Mouse (Mus musculus) CH12.LX (cell line): Measurements from ENCODE around the gene Ldb3. TPM values are rescaled to one million over a fixed set of nuclear protein-coding genes. Genes with fewer than 3 reads are reported as not detected.

ENCODE experiments used
- DNase-seq: peaks from one replicate; pipeline ENCODE4 v3.0.0-alpha.2; 2013; ENCODE audit errors: extremely low read depth
- H3K27ac ChIP-seq: 2 replicates; pipeline ENCODE4 v1.5.1; 2012; ENCODE audit warnings: low read depth, mild to moderate bottlenecking, control low read depth, moderate library complexity; ENCODE audit not compliant: insufficient read depth
- H3K27me3 ChIP-seq: replicated peaks from 2 replicates; pipeline ENCODE3; 2012; ENCODE audit warnings: inconsistent platforms
- H3K36me3 ChIP-seq, 2 experiments: replicated peaks in 1 of 2; 2 replicates each; pipeline versions ENCODE3 to v1.6.1; 2012; ENCODE audit warnings: inconsistent platforms in 1 of 2, low read length in 1 of 2, mild to moderate bottlenecking in 1 of 2, mixed read lengths in 1 of 2, moderate library complexity in 1 of 2; ENCODE audit not compliant: control insufficient read depth in 1 of 2, insufficient read depth in 1 of 2
- H3K4me1 ChIP-seq, 2 experiments: 2 replicates each; pipeline ENCODE4 v1.6.1; 2012; ENCODE audit warnings: inconsistent platforms in 1 of 2, moderate library complexity in 1 of 2; ENCODE audit not compliant: insufficient read depth in 2 of 2, control insufficient read depth in 1 of 2
- H3K4me2 ChIP-seq: 2 replicates; pipeline ENCODE4 v1.6.1; 2012; ENCODE audit warnings: low read depth, mild to moderate bottlenecking, control low read depth; ENCODE audit not compliant: poor library complexity, insufficient read depth, severe bottlenecking
- H3K4me3 ChIP-seq, 3 experiments: fragments of 150-350 bp in 1 of 3; sonication (generic) in 1 of 3; replicated peaks in 1 of 3; 2 replicates each; pipeline versions ENCODE3 to v1.5.1; 2011 to 2012; ENCODE audit warnings: low read depth in 2 of 3, low read length in 2 of 3, mild to moderate bottlenecking in 2 of 3, moderate library complexity in 2 of 3, control low read depth in 1 of 3, improper control_type of control experiment in 1 of 3, inconsistent platforms in 1 of 3, mixed read lengths in 1 of 3; ENCODE audit not compliant: poor library complexity in 1 of 3
- H3K79me2 ChIP-seq: replicated peaks from 2 replicates; pipeline ENCODE4 v1.6.1; 2012; ENCODE audit warnings: mild to moderate bottlenecking, moderate library complexity; ENCODE audit not compliant: control insufficient read depth, poor library complexity, insufficient read depth, severe bottlenecking; ENCODE audit errors: extremely low read depth
- H3K9ac ChIP-seq: 2 replicates; pipeline ENCODE4 v1.6.1; 2012; ENCODE audit warnings: low read depth, mild to moderate bottlenecking, control low read depth, moderate library complexity; ENCODE audit not compliant: insufficient read depth
- H3K9me3 ChIP-seq: replicated peaks from 2 replicates; pipeline ENCODE3; 2012; ENCODE audit warnings: low read length, inconsistent platforms, mixed read lengths
- BHLHE40 ChIP-seq: IDR thresholded peaks from 2 replicates; pipeline ENCODE4 v1.6.1; 2011; ENCODE audit warnings: mild to moderate bottlenecking, low read depth, low read length, improper control_type of control experiment
- CHD1 ChIP-seq: IDR thresholded peaks from 2 replicates; pipeline ENCODE4 v1.6.1; 2012; ENCODE audit warnings: low read depth, low read length, improper control_type of control experiment, inconsistent platforms
- CHD2 ChIP-seq: IDR thresholded peaks from 2 replicates; pipeline ENCODE4 v1.6.1; 2011; ENCODE audit warnings: low read length, improper control_type of control experiment
- CTCF ChIP-seq, 2 experiments: IDR thresholded peaks in 1 of 2; conservative IDR thresholded peaks in 1 of 2; 2 replicates each; pipeline ENCODE4 v1.5.1; 2011 to 2012; ENCODE audit warnings: low read depth in 2 of 2, low read length in 2 of 2, improper control_type of control experiment in 1 of 2, inconsistent platforms in 1 of 2, mild to moderate bottlenecking in 1 of 2, moderate library complexity in 1 of 2
- E2F4 ChIP-seq: IDR thresholded peaks from 2 replicates; pipeline ENCODE4 v1.6.1; 2011; ENCODE audit warnings: low read depth, low read length, improper control_type of control experiment; ENCODE audit not compliant: insufficient replicate concordance
- ELF1 ChIP-seq: IDR thresholded peaks from 2 replicates; pipeline ENCODE4 v1.6.1; 2014; ENCODE audit warnings: low read depth, mild to moderate bottlenecking, inconsistent platforms, low read length, improper control_type of control experiment
- EP300 ChIP-seq: IDR thresholded peaks from 2 replicates; pipeline ENCODE4 v1.6.1; 2011; ENCODE audit warnings: low read length, improper control_type of control experiment
- ETS1 ChIP-seq: conservative IDR thresholded peaks from 2 replicates; pipeline ENCODE4 v1.6.1; 2012; ENCODE audit warnings: low read depth, mild to moderate bottlenecking, inconsistent platforms, low read length, improper control_type of control experiment, moderate library complexity
- GABPA ChIP-seq: IDR thresholded peaks from 2 replicates; pipeline ENCODE4 v1.6.1; 2012; ENCODE audit warnings: low read depth, low read length, improper control_type of control experiment, inconsistent platforms; ENCODE audit not compliant: insufficient replicate concordance
- HCFC1 ChIP-seq: IDR thresholded peaks from 2 replicates; pipeline ENCODE4 v1.6.1; 2012; ENCODE audit warnings: low read depth, mild to moderate bottlenecking, inconsistent platforms, low read length, improper control_type of control experiment
- IRF4 ChIP-seq: IDR thresholded peaks from 2 replicates; pipeline ENCODE4 v1.6.1; 2014; ENCODE audit warnings: low read depth, mild to moderate bottlenecking, inconsistent platforms, low read length, improper control_type of control experiment
- JUN ChIP-seq: IDR thresholded peaks from 2 replicates; pipeline ENCODE4 v1.6.1; 2011; ENCODE audit warnings: low read depth, mild to moderate bottlenecking, low read length, improper control_type of control experiment, moderate library complexity; ENCODE audit not compliant: insufficient read depth
- JUND ChIP-seq: conservative IDR thresholded peaks from 2 replicates; pipeline ENCODE4 v1.6.1; 2011; ENCODE audit warnings: low read depth, low read length, improper control_type of control experiment
- KAT2A ChIP-seq: IDR thresholded peaks from 2 replicates; pipeline ENCODE4 v1.6.1; 2012; ENCODE audit warnings: low read length, improper control_type of control experiment, inconsistent platforms; ENCODE audit not compliant: insufficient replicate concordance
- MAFK ChIP-seq: IDR thresholded peaks from 2 replicates; pipeline ENCODE4 v1.6.1; 2011; ENCODE audit warnings: low read length, improper control_type of control experiment; ENCODE audit not compliant: insufficient replicate concordance
- MAX ChIP-seq: IDR thresholded peaks from 2 replicates; pipeline ENCODE4 v1.6.1; 2011; ENCODE audit warnings: low read length, improper control_type of control experiment
- MAZ ChIP-seq: IDR thresholded peaks from 2 replicates; pipeline ENCODE4 v1.6.1; 2012; ENCODE audit warnings: low read depth, mild to moderate bottlenecking, inconsistent platforms, low read length, improper control_type of control experiment, moderate library complexity
- MEF2A ChIP-seq: IDR thresholded peaks from 2 replicates; pipeline ENCODE4 v1.6.1; 2014; ENCODE audit warnings: low read depth, mild to moderate bottlenecking, inconsistent platforms, low read length, improper control_type of control experiment, borderline replicate concordance
- MXI1 ChIP-seq: IDR thresholded peaks from 2 replicates; pipeline ENCODE4 v1.6.1; 2011; ENCODE audit warnings: mild to moderate bottlenecking, low read depth, low read length, improper control_type of control experiment
- MYC ChIP-seq: IDR thresholded peaks from 2 replicates; pipeline ENCODE4 v1.6.1; 2011; ENCODE audit warnings: low read depth, mild to moderate bottlenecking, improper control_type of control experiment, low read length
- NELFE ChIP-seq: IDR thresholded peaks from 2 replicates; pipeline ENCODE4 v1.6.1; 2011; ENCODE audit warnings: low read depth, low read length, improper control_type of control experiment
- NRF1 ChIP-seq: IDR thresholded peaks from 2 replicates; pipeline ENCODE4 v1.6.1; 2014; ENCODE audit warnings: low read depth, mild to moderate bottlenecking, inconsistent platforms, low read length, improper control_type of control experiment, moderate library complexity
- PAX5 ChIP-seq: IDR thresholded peaks from 2 replicates; pipeline ENCODE4 v1.6.1; 2012; ENCODE audit warnings: low read length, inconsistent platforms, mixed read lengths
- POLR2A ChIP-seq: IDR thresholded peaks from 2 replicates; pipeline ENCODE4 v1.6.1; 2011; ENCODE audit warnings: low read depth, mild to moderate bottlenecking, improper control_type of control experiment, low read length
- POLR2AphosphoS2 ChIP-seq: IDR thresholded peaks from 2 replicates; pipeline ENCODE4 v1.6.1; 2011; ENCODE audit warnings: low read depth, low read length, improper control_type of control experiment
- RAD21 ChIP-seq: IDR thresholded peaks from 2 replicates; pipeline ENCODE4 v1.6.1; 2011; ENCODE audit warnings: low read depth, mild to moderate bottlenecking, low read length, improper control_type of control experiment, moderate library complexity
- RCOR1 ChIP-seq: conservative IDR thresholded peaks from 2 replicates; pipeline ENCODE4 v1.6.1; 2012; ENCODE audit warnings: low read depth, mild to moderate bottlenecking, inconsistent platforms, low read length, improper control_type of control experiment
- SIN3A ChIP-seq: IDR thresholded peaks from 2 replicates; pipeline ENCODE4 v1.6.1; 2012; ENCODE audit warnings: low read length, improper control_type of control experiment, inconsistent platforms
- SMC3 ChIP-seq: IDR thresholded peaks from 2 replicates; pipeline ENCODE4 v1.6.1; 2011; ENCODE audit warnings: low read depth, low read length, improper control_type of control experiment
- TBP ChIP-seq: conservative IDR thresholded peaks from 2 replicates; pipeline ENCODE4 v1.6.1; 2011; ENCODE audit warnings: low read depth, low read length, improper control_type of control experiment
- TCF12 ChIP-seq: IDR thresholded peaks from 2 replicates; pipeline ENCODE4 v1.6.1; 2014; ENCODE audit warnings: low read depth, mild to moderate bottlenecking, inconsistent platforms, low read length, improper control_type of control experiment
- UBTF ChIP-seq: IDR thresholded peaks from 2 replicates; pipeline ENCODE4 v1.6.1; 2012; ENCODE audit warnings: low read depth, mild to moderate bottlenecking, inconsistent platforms, low read length, improper control_type of control experiment, moderate library complexity
- USF1 ChIP-seq: IDR thresholded peaks from 2 replicates; pipeline ENCODE4 v1.6.1; 2014; ENCODE audit warnings: low read depth, mild to moderate bottlenecking, inconsistent platforms, low read length, improper control_type of control experiment
- USF2 ChIP-seq: conservative IDR thresholded peaks from 2 replicates; pipeline ENCODE4 v1.6.1; 2011; ENCODE audit warnings: low read depth, low read length, improper control_type of control experiment
- ZC3H11A ChIP-seq: IDR thresholded peaks from 2 replicates; pipeline ENCODE4 v1.6.1; 2012; ENCODE audit warnings: low read depth, mild to moderate bottlenecking, inconsistent platforms, low read length, improper control_type of control experiment
- ZKSCAN1 ChIP-seq: IDR thresholded peaks from 2 replicates; pipeline ENCODE4 v1.6.1; 2012; ENCODE audit warnings: low read depth, inconsistent platforms, low read length, improper control_type of control experiment, borderline replicate concordance
- ZMIZ1 ChIP-seq: IDR thresholded peaks from 2 replicates; pipeline ENCODE4 v1.6.1; 2012; ENCODE audit warnings: low read depth, mild to moderate bottlenecking, inconsistent platforms, low read length, improper control_type of control experiment
- ZNF384 ChIP-seq: IDR thresholded peaks from 2 replicates; pipeline ENCODE4 v1.6.1; 2012; ENCODE audit warnings: low read depth, low read length, improper control_type of control experiment, inconsistent platforms
- dilution Hi-C: fragments of 300-500 bp; cut with MboI; formaldehyde crosslinking; loops from 2 replicates; pipeline ENCODE4 v1.14.3; 2020; ENCODE audit warnings: low sequenced_read_pairs; ENCODE audit not compliant: extremely low pct_unique_long_range_greater_than_20kb, extremely low pct_ligation_motif_present
- in situ Hi-C: fragments of 300-500 bp; cut with MboI; formaldehyde crosslinking; loops from 3 replicates; pipeline ENCODE4 v1.14.3; 2019; ENCODE audit warnings: low sequenced_read_pairs, low pct_ligation_motif_present, low pct_unique_long_range_greater_than_20kb, mixed read lengths
- polyA plus RNA-seq: library from polyadenylated mRNA; unstranded; fragments of >175 nt; gene quantifications from 2 replicates; pipeline ENCODE4 v1.2.1, GENCODE M21; 2012; ENCODE audit warnings: low read depth; ENCODE audit not compliant: insufficient read length
- total RNA-seq, 2 experiments: library from RNA; depleted of rRNA; stranded (reverse); fragments of 300-350 nt in 1 of 2; fragments of >200 nt in 1 of 2; gene quantifications; 2 replicates each; pipeline ENCODE4 v1.2.3; 2012 to 2014

Gene Ldb3
- total and polyA plus RNA-seq, 3 experiments, result 0.08 TPM; not detected in 2

DNA sequence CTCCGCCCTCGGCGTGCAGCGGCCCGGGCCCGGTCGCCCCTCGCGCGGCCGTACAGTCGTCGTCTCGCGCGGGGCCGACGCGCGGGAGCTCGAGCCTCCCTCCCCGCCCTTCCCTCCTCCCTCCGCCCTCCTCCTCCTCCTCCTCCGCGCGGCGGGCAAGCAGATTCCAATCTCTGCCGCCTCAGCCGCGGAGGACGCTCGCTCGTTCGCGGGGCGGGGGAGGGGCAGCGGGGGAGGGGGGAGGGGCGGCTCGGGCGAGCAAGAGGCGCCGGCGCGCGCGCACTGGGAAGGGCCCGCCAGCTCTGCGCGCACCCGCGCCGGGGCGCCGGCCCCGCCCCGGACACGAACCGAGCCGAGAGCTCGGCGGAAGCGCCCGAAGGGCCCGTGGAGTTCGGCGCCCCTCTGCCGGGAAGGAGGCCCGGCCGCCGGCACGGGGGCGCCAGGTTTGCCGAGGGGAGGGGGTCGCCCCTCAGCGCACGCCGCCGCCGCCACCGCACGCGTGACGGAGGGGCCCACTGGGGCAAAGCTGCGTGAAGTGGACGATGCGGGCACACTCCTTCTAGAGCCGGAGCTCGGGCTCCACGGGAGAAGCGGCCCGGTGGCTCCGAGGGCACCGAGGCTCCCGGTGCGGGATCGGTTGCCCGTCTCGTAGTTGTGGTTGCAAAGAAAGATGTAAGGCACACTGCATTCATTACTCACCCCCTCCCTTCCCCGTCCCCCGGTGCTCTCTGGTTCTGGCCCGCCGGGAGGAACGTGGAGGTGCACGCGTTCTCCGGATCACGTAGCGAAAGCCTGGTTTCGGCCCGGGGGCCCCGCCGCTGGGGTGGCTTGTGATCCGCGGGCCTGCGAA is 85.8 kb downstream of the Ldb3 start:
- in situ Hi-C loops (loop anchor here (5.0 kb wide), 1 partner anchor 45 kb away; no protein-coding TSS in a partner anchor), dilution Hi-C loops (no loop called here)
- peak overlapping the region; percentile 87 to 93 (median 92) for H3K4me3 ChIP-seq
- peak overlapping the region; percentile 51 for H3K4me2 ChIP-seq
- H3K36me3 ChIP-seq, result no peaks in the 10 kb centered on the region
- no peak for TF ChIP-seq ETS1
- no peak for TF ChIP-seq JUND
- TF ChIP-seq USF2, result no peak
- TF ChIP-seq ZMIZ1, result no peak; the same call in 1 of the 2 replicates
- no peak for TF ChIP-seq ZKSCAN1
- TF ChIP-seq E2F4, result no peak
- no peak for TF ChIP-seq MAZ
- TF ChIP-seq CTCF (conservative IDR thresholded peaks at IDR 0.05 in 1 of 2, IDR thresholded peaks at IDR 0.05 in 1 of 2; ENCODE audit: low read depth in 2 of 2, low read length in 2 of 2), result no peak
- TF ChIP-seq PAX5, result no peak
- no peak for TF ChIP-seq EP300
- no peak for TF ChIP-seq MAFK
- 0 out of 2 replicates have a peak, but pooled peaks have one; percentile 29 for TF ChIP-seq MYC
- TF ChIP-seq MEF2A, result no peak
- no peak for TF ChIP-seq POLR2AphosphoS2
- TF ChIP-seq BHLHE40, result peak; percentile 60; the same call in 1 of the 2 replicates
- TF ChIP-seq MAX, result peak; percentile 60; the same call in 1 of the 2 replicates
- no peak for TF ChIP-seq KAT2A
- TF ChIP-seq ZC3H11A, result no peak
- TF ChIP-seq CHD2, result peak; percentile 33; the same call in 1 of the 2 replicates
- TF ChIP-seq NRF1, result peak; percentile 75
- peak; percentile 56; the same call in 1 of the 2 replicates for TF ChIP-seq NELFE
- TF ChIP-seq RAD21, result no peak
- TF ChIP-seq POLR2A, result peak; percentile 74
- TF ChIP-seq TCF12, result peak; percentile 5; the same call in 1 of the 2 replicates
- no peak for TF ChIP-seq ZNF384
- TF ChIP-seq SMC3, result no peak; the same call in 1 of the 2 replicates
- TF ChIP-seq IRF4, result peak; percentile 66
- peak; percentile 94; the same call in 1 of the 2 replicates for TF ChIP-seq UBTF
- TF ChIP-seq HCFC1, result 0 out of 2 replicates have a peak, but pooled peaks have one; percentile 16
- TF ChIP-seq MXI1, result 0 out of 2 replicates have a peak, but pooled peaks have one; percentile 38
- TF ChIP-seq CHD1, result no peak
- no peak for TF ChIP-seq GABPA
- no peak for TF ChIP-seq TBP
- TF ChIP-seq USF1, result no peak
- TF ChIP-seq SIN3A, result no peak
- TF ChIP-seq RCOR1, result no peak
- TF ChIP-seq ELF1, result peak; percentile 63
- no peak for TF ChIP-seq JUN
- peak; percentile 74 for DNase-seq
- H3K79me2 ChIP-seq, result peaks cover 41% of the 10 kb centered on the region
- H3K27ac ChIP-seq, result peak overlapping the region; percentile 77
- peak overlapping the region; percentile 84 for H3K9ac ChIP-seq
- H3K4me1 ChIP-seq, result peaks cover 0 to 40% of the 10 kb centered on the region in 2 experiments; a peak in 3 of 4 replicates
- H3K27me3 ChIP-seq, result no peaks in the 10 kb centered on the region
- H3K9me3 ChIP-seq, result no peaks in the 10 kb centered on the region
